Mouse (Mus musculus): ENCODE results near the gene Slc11a2.

- TF ChIP-seq CTCF (IDR thresholded peaks at IDR 0.05; ENCODE audit: low read depth, low read length), result no peak
- no peak for TF ChIP-seq POLR2A (IDR thresholded peaks at IDR 0.05; ENCODE audit: borderline replicate concordance, low read depth, low read length)
These were observed 5.6 kb downstream of the Slc11a2 start for GRCm38 (mm10) chr15:100419311-100419710.

All from bone marrow macrophage, adult 2 months (primary cell).